Mouse (Mus musculus) stomach, postnatal 0 days (tissue): ENCODE data around the gene Baiap2l2. TPM values are rescaled to one million over a fixed set of nuclear protein-coding genes. Genes with fewer than 3 reads are reported as not detected.
"Not testable (repeated sequence)": the region's sequence is repeated elsewhere in the genome, so short reads cannot be mapped to it uniquely, and the experiment has no call there.

Source experiments
- ATAC-seq: fragments of 200-750 bp; cut with Nextera tagmentation; 2 replicates; pipeline ENCODE4 v1.8.0; 2017; ENCODE audit not compliant: low FRiP score, low TSS enrichment
- DNase-seq: peaks from one replicate; pipeline ENCODE4 v3.0.0-alpha.2; 2016; ENCODE audit warnings: low spot score
- H3K27ac ChIP-seq: fragments of 300-500 bp; sonication (generic); replicated peaks from 2 replicates; pipeline ENCODE4 v1.5.1; 2014; ENCODE audit warnings: mild to moderate bottlenecking, control low read depth
- H3K27me3 ChIP-seq: fragments of 300-500 bp; sonication (generic); 2 replicates; pipeline ENCODE4 v1.6.1; 2014; ENCODE audit warnings: low read length; ENCODE audit not compliant: control insufficient read depth, insufficient read depth
- H3K36me3 ChIP-seq: fragments of 300-500 bp; sonication (generic); 2 replicates; pipeline ENCODE4 v1.6.1; 2014; ENCODE audit warnings: low read length, mixed read lengths; ENCODE audit not compliant: control insufficient read depth, insufficient read depth
- H3K4me1 ChIP-seq: fragments of 300-500 bp; sonication (generic); replicated peaks from 2 replicates; pipeline ENCODE4 v1.6.1; 2014; ENCODE audit warnings: antibody characterized with exemption; ENCODE audit not compliant: control insufficient read depth, insufficient read depth
- H3K4me2 ChIP-seq: fragments of 300-500 bp; sonication (generic); replicated peaks from 2 replicates; pipeline ENCODE4 v1.6.1; 2014; ENCODE audit warnings: low read depth, mild to moderate bottlenecking, control low read depth, moderate library complexity
- H3K4me3 ChIP-seq: fragments of 300-500 bp; sonication (generic); 2 replicates; pipeline ENCODE4 v1.5.1; 2014; ENCODE audit warnings: low read depth, low read length, control low read depth
- H3K9ac ChIP-seq: fragments of 300-500 bp; sonication (generic); 2 replicates; pipeline ENCODE4 v1.6.1; 2014; ENCODE audit warnings: mild to moderate bottlenecking, low read length, control low read depth, mixed read lengths
- H3K9me3 ChIP-seq: fragments of 300-500 bp; sonication (generic); 2 replicates; pipeline ENCODE4 v1.6.1; 2016; ENCODE audit warnings: low read length; ENCODE audit not compliant: control insufficient read depth
- CTCF ChIP-seq: IDR thresholded peaks from 2 replicates; pipeline ENCODE4 v1.5.1; 2016; ENCODE audit warnings: antibody characterized with exemption, low read depth, mild to moderate bottlenecking, moderate library complexity
- EP300 ChIP-seq: optimal IDR thresholded peaks from 2 replicates; pipeline ENCODE3; 2016; ENCODE audit warnings: antibody characterized with exemption
- WGBS: fragments of 180-500 bp; shearing (Covaris S2); extraction: QIAGEN DNeasy Blood & Tissue Kit; methylation state at CpG from one replicate; pipeline ENCODE4 v1.1.7; 2014; 5-methylcytosine and 5-hydroxymethylcytosine counted together
- polyA plus RNA-seq: library from polyadenylated mRNA; unstranded; fragments of >200 nt; fragmentation: Nextera tagmentation; extraction: Ambion mirVana; gene quantifications from 2 replicates; pipeline ENCODE4 v1.2.1, GENCODE M21; 2015

Gene Baiap2l2
- polyA plus RNA-seq, 1 experiment from 2014 or later = 4.9 TPM

DNA sequence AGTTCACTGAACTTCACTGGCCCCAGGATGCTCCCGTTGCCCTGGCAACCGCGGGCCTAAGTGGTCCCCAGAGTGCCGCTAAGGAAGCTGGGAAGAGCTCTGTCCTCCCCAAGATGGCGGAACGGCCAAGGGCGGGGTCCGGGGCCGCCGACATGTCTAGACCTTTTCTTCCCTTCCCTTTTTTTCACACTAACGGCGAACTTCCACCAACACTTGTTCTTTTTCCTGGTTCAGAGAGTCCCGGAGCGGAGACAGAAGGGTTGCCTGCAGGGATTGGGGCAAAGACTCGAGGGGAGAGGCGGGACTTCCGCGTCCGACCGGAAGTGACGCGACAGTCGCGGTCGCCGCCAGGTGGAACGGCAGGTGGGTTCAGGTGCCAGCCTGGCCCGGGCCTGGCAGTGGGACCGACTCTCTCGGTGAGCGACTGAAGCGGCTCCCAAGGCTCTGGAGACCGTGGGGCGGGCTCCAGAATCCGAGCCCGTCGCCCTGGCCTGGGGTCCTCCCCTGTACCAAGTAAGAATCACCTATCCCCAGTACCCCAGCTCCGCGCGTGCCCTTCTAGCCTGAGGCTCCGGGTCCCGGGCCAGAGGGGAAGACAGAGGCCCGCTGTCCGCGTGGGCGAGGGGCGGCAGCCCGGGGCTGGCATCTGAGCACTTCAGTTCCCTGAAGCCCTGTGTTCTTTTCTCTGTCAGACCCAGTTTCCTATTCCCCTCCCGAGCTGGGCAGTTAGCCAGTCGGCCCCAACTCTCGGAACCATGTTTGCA is 56.1 kb downstream of the Baiap2l2 start, which contains the start of the genes Pick1 and Gm49486:
Gene Pick1, plus strand, starts transcription at position 116 of the 764 bp plus-strand sequence.
Gene Gm49486, plus strand, starts transcription at position 334 of the 764 bp plus-strand sequence.
- Histone ChIP-seq H3K9me3 (no peaks in the 10 kb centered on the region), H3K4me2 (peak within 1 kb of the TSS; percentile 100), H3K27me3 (no peaks in the 10 kb centered on the region), H3K4me1 (peaks cover 3% of the 10 kb centered on the region; the same call in 1 of the 2 replicates), H3K9ac (peak within 1 kb of the TSS; percentile 92), H3K27ac (peak within 1 kb of the TSS; percentile 96), H3K36me3 (peaks cover 3% of the 10 kb centered on the region; the same call in 1 of the 2 replicates), H3K4me3 (peak within 1 kb of the TSS; percentile 72)
- peak; percentile 84 for ATAC-seq
- TF ChIP-seq CTCF (peak; percentile 29; the same call in 1 of the 2 replicates), EP300 (no peak)
- WGBS = under 1% methylated on average over 51 of the region's 51 CpGs
- DNase-seq = peak; percentile 91

DNA sequence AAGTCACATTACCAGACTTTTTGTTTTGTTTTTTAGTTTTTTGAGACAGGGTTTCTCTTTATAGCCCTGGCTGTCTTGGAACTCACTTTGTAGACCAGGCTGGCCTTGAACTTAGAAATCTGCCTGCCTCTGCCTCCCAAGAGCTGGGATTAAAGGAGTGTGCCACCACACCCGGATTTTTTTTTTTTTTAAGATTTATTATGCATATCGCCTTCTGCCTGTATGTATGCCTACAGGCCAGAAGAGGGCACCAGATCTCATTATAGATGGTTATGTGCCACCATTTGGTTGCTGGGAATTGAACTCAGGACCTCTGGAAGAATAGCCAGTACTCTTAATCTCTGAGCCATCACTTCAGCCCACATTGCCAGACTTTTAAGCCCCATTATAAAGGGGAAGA is 59.6 kb downstream of the Baiap2l2 start:
- TF ChIP-seq CTCF = peak; percentile 28; the same call in 1 of the 2 replicates
- not testable (repeated sequence) for H3K9me3 ChIP-seq, H3K36me3 ChIP-seq, H3K27me3 ChIP-seq, H3K4me2 ChIP-seq, H3K4me3 ChIP-seq, H3K9ac ChIP-seq, H3K27ac ChIP-seq, DNase-seq, H3K4me1 ChIP-seq, ATAC-seq
- WGBS = 57% methylated on average over 2 of the region's 2 CpGs

DNA sequence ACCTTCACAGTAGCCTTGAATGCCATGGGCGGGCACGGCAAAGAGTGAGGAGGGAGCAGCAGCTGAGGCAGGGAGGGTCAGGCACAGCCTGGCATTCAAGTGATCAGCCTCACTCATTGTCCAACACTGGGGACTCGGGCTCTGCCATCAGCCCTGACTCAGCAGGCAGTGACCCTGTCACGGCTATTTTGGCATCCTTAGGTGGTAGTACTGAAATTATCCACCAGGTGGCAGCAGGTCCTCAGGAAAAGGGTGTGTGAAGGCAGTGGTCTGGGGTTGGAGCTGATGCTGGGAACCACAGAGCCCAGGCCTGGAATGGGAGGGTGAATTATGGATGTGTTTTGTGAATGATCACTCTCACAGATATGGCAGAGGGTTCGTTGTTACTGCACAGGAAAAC is 60.7 kb downstream of the Baiap2l2 start:
- Histone ChIP-seq H3K27me3 (no peaks in the 10 kb centered on the region), H3K4me1 (peaks cover 1% of the 10 kb centered on the region; the same call in 1 of the 2 replicates), H3K9me3 (no peaks in the 10 kb centered on the region), H3K9ac (no peak overlapping the region), H3K36me3 (no peaks in the 10 kb centered on the region), H3K27ac (no peak overlapping the region), H3K4me3 (no peak overlapping the region), H3K4me2 (no peak overlapping the region)
- ATAC-seq (peak; percentile 66), DNase-seq (peak; percentile 84)
- TF ChIP-seq CTCF (peak; percentile 98), EP300 (no peak)
- 15% methylated on average over 5 of the region's 5 CpGs for WGBS

DNA sequence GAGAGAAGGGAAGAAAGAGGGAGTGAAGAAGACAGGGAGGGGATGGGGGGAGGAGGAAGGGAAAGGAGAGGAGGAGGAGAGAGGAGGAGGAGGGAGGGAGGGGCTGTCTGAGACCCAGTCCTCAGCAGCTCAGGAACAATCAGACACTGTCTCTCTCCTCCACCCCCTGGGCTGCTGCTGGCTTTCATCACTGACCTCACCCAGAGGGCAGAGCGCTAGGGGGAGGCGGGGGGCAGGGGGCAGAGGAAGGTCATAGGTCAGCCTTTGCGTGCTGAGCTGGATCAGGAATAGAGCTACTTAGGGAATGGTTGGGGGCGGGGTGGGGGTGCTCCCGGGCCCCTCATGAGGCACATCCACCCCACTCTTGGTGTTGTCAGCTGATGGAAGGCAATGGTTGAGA is 61.7 kb downstream of the Baiap2l2 start:
- H3K4me1 ChIP-seq = no peaks in the 10 kb centered on the region
- DNase-seq (no peak), ATAC-seq (no peak)
- no peaks in the 10 kb centered on the region for H3K36me3 ChIP-seq
- no peak overlapping the region for H3K27ac ChIP-seq
- H3K27me3 ChIP-seq = no peaks in the 10 kb centered on the region
- WGBS = 13% methylated on average over 5 of the region's 5 CpGs
- no peak overlapping the region for H3K4me3 ChIP-seq
- no peaks in the 10 kb centered on the region for H3K9me3 ChIP-seq
- no peak overlapping the region for H3K4me2 ChIP-seq
- H3K9ac ChIP-seq = no peak overlapping the region
- no peak for TF ChIP-seq EP300

DNA sequence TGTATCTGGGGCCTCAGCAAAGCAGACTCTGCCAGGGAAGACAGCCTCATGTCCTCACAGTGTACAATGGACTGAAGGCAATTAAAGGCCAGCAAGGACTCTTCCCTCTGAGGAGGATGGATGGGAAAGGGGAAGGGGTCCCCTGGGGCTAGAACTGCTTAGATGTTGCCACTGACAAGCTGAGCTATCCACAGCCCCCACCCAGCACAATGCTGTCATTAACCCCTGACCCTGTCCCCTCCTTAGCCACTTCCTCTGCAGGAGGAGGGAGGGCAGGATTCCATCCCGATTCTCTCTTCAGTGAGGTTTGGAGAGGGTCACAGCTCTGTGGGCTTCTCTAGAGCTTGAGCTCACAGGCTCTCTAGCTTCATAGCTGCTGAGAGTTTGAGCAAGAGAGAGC is 65.8 kb downstream of the Baiap2l2 start:
- Histone ChIP-seq H3K27me3 (no peaks in the 10 kb centered on the region), H3K9me3 (no peaks in the 10 kb centered on the region), H3K4me3 (no peak overlapping the region), H3K9ac (no peak overlapping the region), H3K4me2 (no peak overlapping the region), H3K36me3 (no peaks in the 10 kb centered on the region), H3K27ac (no peak overlapping the region), H3K4me1 (no peaks in the 10 kb centered on the region)
- no peak for ATAC-seq
- TF ChIP-seq EP300 (no peak), CTCF (no peak)
- 6% methylated on average over 1 of the region's 1 CpGs for WGBS
- no peak for DNase-seq

DNA sequence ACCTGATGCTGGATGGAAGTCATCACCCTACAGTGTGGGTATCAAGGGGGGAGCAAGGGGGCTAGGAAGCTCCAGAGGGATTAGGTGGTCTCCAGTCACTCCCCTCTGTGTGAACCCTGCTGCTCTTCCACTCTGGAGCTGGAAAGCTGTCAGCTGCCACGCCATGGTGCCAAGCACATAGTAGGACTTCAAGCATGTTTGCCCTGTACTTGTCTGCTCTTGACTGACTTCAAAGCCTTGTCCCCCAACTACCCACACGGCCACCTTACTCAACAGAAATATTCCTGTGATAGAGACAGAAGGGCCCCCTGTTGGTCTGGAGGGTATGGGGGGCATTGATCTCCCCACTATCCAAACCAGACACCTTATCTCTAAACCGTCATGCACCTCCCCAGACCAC is 69.1 kb downstream of the Baiap2l2 start:
- Histone ChIP-seq H3K4me1 (no peaks in the 10 kb centered on the region), H3K9ac (no peak overlapping the region), H3K36me3 (no peaks in the 10 kb centered on the region), H3K27ac (no peak overlapping the region), H3K4me3 (no peak overlapping the region), H3K9me3 (no peaks in the 10 kb centered on the region), H3K27me3 (no peaks in the 10 kb centered on the region), H3K4me2 (no peak overlapping the region)
- 49% methylated on average over 3 of the region's 3 CpGs for WGBS
- TF ChIP-seq EP300 = no peak
- TF ChIP-seq CTCF = no peak
- ATAC-seq = no peak
- no peak for DNase-seq
